Mouse (Mus musculus): Measurements from ENCODE around the gene Fbxl18. TPM values are rescaled to one million over a fixed set of nuclear protein-coding genes. Genes with fewer than 3 reads are reported as not detected.

The Fbxl18 gene
- polyA plus RNA-seq, 1 experiment: 9.5 TPM

DNA sequence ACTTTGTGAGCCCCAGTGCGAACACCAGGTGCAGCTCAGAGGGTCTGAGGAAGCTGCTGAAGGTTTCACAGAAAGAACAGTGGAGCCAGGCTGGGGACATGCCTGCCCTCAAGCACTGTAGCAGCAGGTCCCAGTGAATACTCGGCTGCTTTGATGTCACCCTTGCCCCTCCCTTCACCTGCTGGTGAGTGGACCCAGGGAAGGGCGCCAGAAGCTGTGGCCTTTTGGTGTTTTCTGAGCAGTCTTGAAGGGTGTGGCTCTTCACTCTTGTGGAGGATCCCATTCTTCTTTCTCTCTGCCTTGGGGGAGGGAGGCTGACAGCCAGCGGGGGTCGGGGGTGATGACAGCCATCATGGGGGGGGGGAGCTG is 43.6 kb downstream of the Fbxl18 start:
- H3K27me3 ChIP-seq (ENCODE audit: control insufficient read depth, insufficient read depth, insufficient read length): no peaks in the 10 kb centered on the region

GRCm38 (mm10) chr5:142850916-142851680 is 44.1 kb downstream of the Fbxl18 start:
- no peak overlapping the region for H3ac ChIP-seq (ENCODE audit: control insufficient read depth, insufficient read length, low read depth)
- H3K4me3 ChIP-seq (ENCODE audit: insufficient read depth, poor library complexity, severe bottlenecking): no peak overlapping the region
- H3K79me3 ChIP-seq (ENCODE audit: low read depth): no peaks in the 10 kb centered on the region
- no peak for TF ChIP-seq MYOG (IDR thresholded peaks at IDR 0.05; ENCODE audit: control insufficient read depth, extremely low read depth, insufficient read length)
- TF ChIP-seq MYOD1 (IDR thresholded peaks at IDR 0.05; ENCODE audit: control insufficient read depth, insufficient read length, low read depth): no peak
- no peak for TF ChIP-seq CTCF (IDR thresholded peaks at IDR 0.05; ENCODE audit: control insufficient read depth, insufficient read depth, insufficient read length)
- TF ChIP-seq FOSL1 (IDR thresholded peaks at IDR 0.05; ENCODE audit: insufficient read depth, low read length, poor library complexity, severe bottlenecking): no peak
- TF ChIP-seq USF1 (IDR thresholded peaks at IDR 0.05; ENCODE audit: low read depth): no peak
- no peak for TF ChIP-seq MAX (IDR thresholded peaks at IDR 0.05)
- no peak for TF ChIP-seq CEBPB (IDR thresholded peaks at IDR 0.05; ENCODE audit: low read depth)
- no peaks in the 10 kb centered on the region for H3K36me3 ChIP-seq (ENCODE audit: control insufficient read depth, insufficient read depth)
- H3K27me3 ChIP-seq (ENCODE audit: control insufficient read depth, insufficient read depth, insufficient read length): no peaks in the 10 kb centered on the region
- no peaks in the 10 kb centered on the region for H3K79me2 ChIP-seq (ENCODE audit: control insufficient read depth, insufficient read depth)

More for the DNA sequence above, 43.6 kb downstream of the Fbxl18 start:
- no peaks in the 10 kb centered on the region for H3K36me3 ChIP-seq (ENCODE audit: control insufficient read depth, insufficient read depth)
- no peaks in the 10 kb centered on the region for H3K79me2 ChIP-seq (ENCODE audit: control insufficient read depth, insufficient read depth)
- TF ChIP-seq USF1 (IDR thresholded peaks at IDR 0.05; ENCODE audit: low read depth) (no peak), MAX (IDR thresholded peaks at IDR 0.05) (no peak), MYOD1 (IDR thresholded peaks at IDR 0.05; ENCODE audit: control insufficient read depth, insufficient read length, low read depth) (no peak), CTCF (IDR thresholded peaks at IDR 0.05; ENCODE audit: control insufficient read depth, insufficient read depth, insufficient read length) (no peak), FOSL1 (IDR thresholded peaks at IDR 0.05; ENCODE audit: insufficient read depth, low read length, poor library complexity, severe bottlenecking) (no peak), MYOG (IDR thresholded peaks at IDR 0.05; ENCODE audit: control insufficient read depth, extremely low read depth, insufficient read length) (no peak), CEBPB (IDR thresholded peaks at IDR 0.05; ENCODE audit: low read depth) (no peak)
- H3K79me3 ChIP-seq (ENCODE audit: low read depth): no peaks in the 10 kb centered on the region
- H3ac ChIP-seq (ENCODE audit: control insufficient read depth, insufficient read length, low read depth): no peak overlapping the region
- no peak overlapping the region for H3K4me3 ChIP-seq (ENCODE audit: insufficient read depth, poor library complexity, severe bottlenecking)

GRCm38 (mm10) chr5:142850476-142850875 is 44.7 kb downstream of the Fbxl18 start:
- Histone ChIP-seq H3K79me2 (ENCODE audit: control insufficient read depth, insufficient read depth) (no peaks in the 10 kb centered on the region), H3ac (ENCODE audit: control insufficient read depth, insufficient read length, low read depth) (no peak overlapping the region), H3K27me3 (ENCODE audit: control insufficient read depth, insufficient read depth, insufficient read length) (no peaks in the 10 kb centered on the region), H3K36me3 (ENCODE audit: control insufficient read depth, insufficient read depth) (no peaks in the 10 kb centered on the region), H3K79me3 (ENCODE audit: low read depth) (no peaks in the 10 kb centered on the region), H3K4me3 (ENCODE audit: insufficient read depth, poor library complexity, severe bottlenecking) (no peak overlapping the region)
- TF ChIP-seq MAX (IDR thresholded peaks at IDR 0.05) (no peak), MYOD1 (IDR thresholded peaks at IDR 0.05; ENCODE audit: control insufficient read depth, insufficient read length, low read depth) (no peak), USF1 (IDR thresholded peaks at IDR 0.05; ENCODE audit: low read depth) (no peak), CEBPB (IDR thresholded peaks at IDR 0.05; ENCODE audit: low read depth) (no peak)

DNA sequence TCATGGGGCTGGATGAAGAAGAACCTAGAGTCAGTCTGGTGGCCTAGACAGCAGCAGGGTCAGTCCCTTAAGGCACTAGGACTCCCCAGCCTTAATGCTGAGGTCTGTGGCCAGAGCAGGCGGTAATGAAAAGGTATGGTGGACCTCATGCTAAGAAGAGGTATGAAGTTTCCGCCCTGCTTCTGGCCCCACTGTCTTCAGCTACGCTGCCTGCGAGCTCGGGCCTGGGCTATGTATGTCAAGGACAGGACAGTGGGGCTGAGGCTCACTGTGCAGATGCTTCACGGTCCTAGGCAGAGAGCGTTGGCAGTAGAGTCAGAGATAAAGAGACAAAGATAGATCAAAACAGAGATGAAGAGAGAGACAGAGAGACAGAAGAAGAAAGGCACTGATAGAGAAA is 46.3 kb downstream of the Fbxl18 start:
- TF ChIP-seq CEBPB (IDR thresholded peaks at IDR 0.05; ENCODE audit: low read depth) (no peak), FOSL1 (IDR thresholded peaks at IDR 0.05; ENCODE audit: insufficient read depth, low read length, poor library complexity, severe bottlenecking) (no peak), USF1 (IDR thresholded peaks at IDR 0.05; ENCODE audit: low read depth) (no peak), MYOD1 (IDR thresholded peaks at IDR 0.05; ENCODE audit: control insufficient read depth, insufficient read length, low read depth) (no peak), MAX (IDR thresholded peaks at IDR 0.05) (no peak), CTCF (IDR thresholded peaks at IDR 0.05; ENCODE audit: control insufficient read depth, insufficient read depth, insufficient read length) (no peak), MYOG (IDR thresholded peaks at IDR 0.05; ENCODE audit: control insufficient read depth, extremely low read depth, insufficient read length) (no peak)
- Histone ChIP-seq H3K27me3 (ENCODE audit: control insufficient read depth, insufficient read depth, insufficient read length) (no peaks in the 10 kb centered on the region), H3K79me2 (ENCODE audit: control insufficient read depth, insufficient read depth) (no peaks in the 10 kb centered on the region), H3K79me3 (ENCODE audit: low read depth) (no peaks in the 10 kb centered on the region), H3K4me3 (ENCODE audit: insufficient read depth, poor library complexity, severe bottlenecking) (no peak overlapping the region), H3ac (ENCODE audit: control insufficient read depth, insufficient read length, low read depth) (no peak overlapping the region), H3K36me3 (ENCODE audit: control insufficient read depth, insufficient read depth) (no peaks in the 10 kb centered on the region)

- Histone ChIP-seq H3K4me3 (ENCODE audit: insufficient read depth, poor library complexity, severe bottlenecking) (no peak overlapping the region), H3K79me3 (ENCODE audit: low read depth) (no peaks in the 10 kb centered on the region), H3K79me2 (ENCODE audit: control insufficient read depth, insufficient read depth) (no peaks in the 10 kb centered on the region), H3K27me3 (ENCODE audit: control insufficient read depth, insufficient read depth, insufficient read length) (no peaks in the 10 kb centered on the region), H3ac (ENCODE audit: control insufficient read depth, insufficient read length, low read depth) (no peak overlapping the region), H3K36me3 (ENCODE audit: control insufficient read depth, insufficient read depth) (no peaks in the 10 kb centered on the region)
- TF ChIP-seq USF1 (IDR thresholded peaks at IDR 0.05; ENCODE audit: low read depth): no peak
- TF ChIP-seq MYOD1 (IDR thresholded peaks at IDR 0.05; ENCODE audit: control insufficient read depth, insufficient read length, low read depth): no peak
- no peak for TF ChIP-seq MYOG (IDR thresholded peaks at IDR 0.05; ENCODE audit: control insufficient read depth, extremely low read depth, insufficient read length)
- no peak for TF ChIP-seq FOSL1 (IDR thresholded peaks at IDR 0.05; ENCODE audit: insufficient read depth, low read length, poor library complexity, severe bottlenecking)
- TF ChIP-seq MAX (IDR thresholded peaks at IDR 0.05): no peak
- no peak for TF ChIP-seq CTCF (IDR thresholded peaks at IDR 0.05; ENCODE audit: control insufficient read depth, insufficient read depth, insufficient read length)
- no peak for TF ChIP-seq CEBPB (IDR thresholded peaks at IDR 0.05; ENCODE audit: low read depth)
Measured at GRCm38 (mm10) chr5:142848149-142848548, 47.1 kb downstream of the Fbxl18 start.

Data from C2C12 (cell line).